Mouse (Mus musculus) heart, embryonic 14.5 days (tissue): Measurements from ENCODE around the gene Per3. TPM values are rescaled to one million over a fixed set of nuclear protein-coding genes. Genes with fewer than 3 reads are reported as not detected.

ENCODE experiments used
- ATAC-seq: fragments of 200-750 bp; cut with Nextera tagmentation; 2 replicates; pipeline ENCODE4 v1.8.0; 2017; ENCODE audit warnings: low read depth, moderate TSS enrichment; ENCODE audit not compliant: insufficient number of reproducible peaks, insufficient read depth, low FRiP score
- H3K27ac ChIP-seq, 2 experiments: fragments of 200-500 bp in 1 of 2; fragments of 300-500 bp in 1 of 2; sonication (generic) in 1 of 2; replicated peaks in 1 of 2; 2 replicates each; pipeline ENCODE4 v1.5.1; 2012 to 2014; ENCODE audit warnings: low read depth in 2 of 2, low read length in 2 of 2, control low read depth in 1 of 2, mild to moderate bottlenecking in 1 of 2, mixed read lengths in 1 of 2; ENCODE audit not compliant: control insufficient read depth in 1 of 2, insufficient read depth in 1 of 2
- H3K27me3 ChIP-seq: fragments of 300-500 bp; sonication (generic); 2 replicates; pipeline ENCODE4 v1.6.1; 2014; ENCODE audit warnings: mild to moderate bottlenecking, low read length, control low read depth; ENCODE audit not compliant: control insufficient read depth, insufficient read depth
- H3K36me3 ChIP-seq: fragments of 300-500 bp; sonication (generic); 2 replicates; pipeline ENCODE4 v1.6.1; 2014; ENCODE audit warnings: mild to moderate bottlenecking, control low read depth, low read length, mixed read lengths; ENCODE audit not compliant: control insufficient read depth, insufficient read depth
- H3K4me1 ChIP-seq, 2 experiments: fragments of 200-500 bp in 1 of 2; fragments of 300-500 bp in 1 of 2; sonication (generic) in 1 of 2; 2 replicates each; pipeline ENCODE4 v1.6.1; 2012 to 2014; ENCODE audit warnings: low read length in 2 of 2, control low read depth in 1 of 2, mixed read lengths in 1 of 2; ENCODE audit not compliant: control insufficient read depth in 2 of 2, insufficient read depth in 2 of 2
- H3K4me2 ChIP-seq: fragments of 300-500 bp; sonication (generic); 2 replicates; pipeline ENCODE4 v1.6.1; 2014; ENCODE audit warnings: mild to moderate bottlenecking, low read length
- H3K4me3 ChIP-seq, 2 experiments: fragments of 200-500 bp in 1 of 2; fragments of 300-500 bp in 1 of 2; sonication (generic) in 1 of 2; 2 replicates each; pipeline ENCODE4 v1.5.1; 2012 to 2014; ENCODE audit warnings: low read length in 2 of 2, mild to moderate bottlenecking in 2 of 2, control low read depth in 1 of 2, low read depth in 1 of 2, moderate library complexity in 1 of 2; ENCODE audit not compliant: control insufficient read depth in 1 of 2, insufficient read depth in 1 of 2
- H3K9ac ChIP-seq: fragments of 300-500 bp; sonication (generic); 2 replicates; pipeline ENCODE4 v1.6.1; 2014; ENCODE audit warnings: mild to moderate bottlenecking, low read length
- H3K9me3 ChIP-seq: fragments of 300-500 bp; sonication (generic); 2 replicates; pipeline ENCODE4 v1.6.1; 2016; ENCODE audit warnings: low read length, control low read depth; ENCODE audit not compliant: control insufficient read depth
- WGBS: fragments of 180-500 bp; shearing (Covaris S2); extraction: QIAGEN DNeasy Blood & Tissue Kit; methylation state at CpG from one replicate; pipeline ENCODE4 v1.1.7; 2014; 5-methylcytosine and 5-hydroxymethylcytosine counted together
- polyA plus RNA-seq: library from polyadenylated mRNA; unstranded; fragments of >200 nt; fragmentation: Nextera tagmentation; extraction: Ambion mirVana; gene quantifications from 2 replicates; pipeline ENCODE4 v1.2.1, GENCODE M21; 2014

The Per3 gene
- polyA plus RNA-seq, 1 experiment from 2014 or later, result 11.3 TPM

- Histone ChIP-seq H3K36me3 (peaks cover 87% of the 10 kb centered on the region), H3K9ac (no peak overlapping the region), H3K9me3 (no peaks in the 10 kb centered on the region), H3K27ac (no peak overlapping the region), H3K4me3 (no peak overlapping the region), H3K4me2 (no peak overlapping the region), H3K4me1 (no peaks in the 10 kb centered on the region), H3K27me3 (no peaks in the 10 kb centered on the region)
- 92% methylated on average over 1 of the region's 1 CpGs for WGBS
- ATAC-seq, result no peak
Observed at GRCm38 (mm10) chr4:151051162-151051561, 6.7 kb upstream of the Per3 start.

GRCm38 (mm10) chr4:151046524-151046923 lies 2.1 kb upstream of the Per3 start:
- Histone ChIP-seq H3K27ac (no peak overlapping the region), H3K4me1 (peaks cover 5 to 17% of the 10 kb centered on the region in 2 experiments), H3K9me3 (no peaks in the 10 kb centered on the region), H3K9ac (no peak overlapping the region), H3K4me2 (no peak overlapping the region), H3K36me3 (peaks cover 49% of the 10 kb centered on the region), H3K27me3 (no peaks in the 10 kb centered on the region), H3K4me3 (no peak overlapping the region)
- 72% methylated on average over 3 of the region's 3 CpGs for WGBS
- ATAC-seq, result no peak

- peak overlapping the region; percentile 55 to 58 for H3K4me3 ChIP-seq
- 4% methylated on average over 21 of the region's 21 CpGs for WGBS
- H3K27me3 ChIP-seq, result no peaks in the 10 kb centered on the region
- H3K27ac ChIP-seq, result no peak overlapping the region
- peak overlapping the region; percentile 53; the same call in 1 of the 2 replicates for H3K9ac ChIP-seq
- H3K4me2 ChIP-seq, result peak overlapping the region; percentile 93
- no peaks in the 10 kb centered on the region for H3K9me3 ChIP-seq
- no peak for ATAC-seq
- peaks cover 7 to 21% of the 10 kb centered on the region in 2 experiments for H3K4me1 ChIP-seq
- H3K36me3 ChIP-seq, result peaks cover 38% of the 10 kb centered on the region
Observed at GRCm38 (mm10) chr4:151044944-151045570, 592 bp upstream of the Per3 start.

- peak overlapping the region in 1 of 2 experiments; percentile 58; a peak in 2 of 4 replicates for H3K4me3 ChIP-seq
- peaks cover 20% of the 10 kb centered on the region for H3K36me3 ChIP-seq
- peaks cover 7 to 21% of the 10 kb centered on the region in 2 experiments for H3K4me1 ChIP-seq
- H3K27me3 ChIP-seq, result no peaks in the 10 kb centered on the region
- H3K9ac ChIP-seq, result peak overlapping the region; percentile 78
- WGBS, result 45% methylated on average over 5 of the region's 5 CpGs
- H3K27ac ChIP-seq, result no peak overlapping the region
- ATAC-seq, result no peak
- no peaks in the 10 kb centered on the region for H3K9me3 ChIP-seq
- peak overlapping the region; percentile 93 for H3K4me2 ChIP-seq
Observed at GRCm38 (mm10) chr4:151043281-151043680, 1.2 kb downstream of the Per3 start.

- ATAC-seq, result no peak
- H3K27me3 ChIP-seq, result no peaks in the 10 kb centered on the region
- H3K9ac ChIP-seq, result peak overlapping the region; percentile 21; the same call in 1 of the 2 replicates
- H3K4me1 ChIP-seq, result peaks cover 7 to 21% of the 10 kb centered on the region in 2 experiments
- H3K4me2 ChIP-seq, result 0 out of 2 replicates have a peak overlapping the region, but pooled peaks have one; percentile 26
- no peaks in the 10 kb centered on the region for H3K9me3 ChIP-seq
- H3K27ac ChIP-seq, result 0 out of 4 replicates have a peak overlapping the region, but pooled peaks have one; percentile 20 to 34
- peaks cover 13% of the 10 kb centered on the region for H3K36me3 ChIP-seq
- no peak overlapping the region for H3K4me3 ChIP-seq
- 55% methylated on average over 5 of the region's 5 CpGs for WGBS
Observed at GRCm38 (mm10) chr4:151041506-151041905, 3.0 kb downstream of the Per3 start.

- Histone ChIP-seq H3K9ac (no peak overlapping the region), H3K27me3 (no peaks in the 10 kb centered on the region), H3K9me3 (no peaks in the 10 kb centered on the region), H3K36me3 (peaks cover 18% of the 10 kb centered on the region; the same call in 1 of the 2 replicates), H3K4me1 (peaks cover 4 to 6% of the 10 kb centered on the region in 2 experiments; a peak in 2 of 4 replicates), H3K4me3 (no peak overlapping the region), H3K4me2 (no peak overlapping the region), H3K27ac (no peak overlapping the region)
- ATAC-seq, result no peak
- 80% methylated on average over 11 of the region's 11 CpGs for WGBS
Observed at GRCm38 (mm10) chr4:151037800-151038199, 6.7 kb downstream of the Per3 start.

- no peak overlapping the region for H3K4me2 ChIP-seq
- 77% methylated on average over 7 of the region's 7 CpGs for WGBS
- H3K27me3 ChIP-seq, result no peaks in the 10 kb centered on the region
- peaks cover 27% of the 10 kb centered on the region for H3K36me3 ChIP-seq
- H3K4me3 ChIP-seq, result no peak overlapping the region
- H3K27ac ChIP-seq, result no peak overlapping the region
- H3K4me1 ChIP-seq, result peaks cover 2 to 4% of the 10 kb centered on the region in 2 experiments; a peak in 2 of 4 replicates
- no peaks in the 10 kb centered on the region for H3K9me3 ChIP-seq
- no peak overlapping the region for H3K9ac ChIP-seq
- ATAC-seq, result no peak
Observed at GRCm38 (mm10) chr4:151036521-151036920, 7.9 kb downstream of the Per3 start.
